Mouse (Mus musculus) ES-Bruce4 (cell line): ENCODE measurements around the gene Arid4a. TPM values are rescaled to one million over a fixed set of nuclear protein-coding genes. Genes with fewer than 3 reads are reported as not detected.

ENCODE experiments used
- H3K27ac ChIP-seq: 2 replicates; pipeline ENCODE4 v1.5.1; 2012; ENCODE audit warnings: low read length, inconsistent platforms; ENCODE audit not compliant: insufficient read depth
- H3K27me3 ChIP-seq: 2 replicates; pipeline ENCODE4 v1.6.1; 2012; ENCODE audit warnings: mild to moderate bottlenecking, low read length, inconsistent platforms; ENCODE audit not compliant: control insufficient read depth, poor library complexity, insufficient read depth, severe bottlenecking
- H3K36me3 ChIP-seq: 2 replicates; pipeline ENCODE4 v1.6.1; 2012; ENCODE audit warnings: inconsistent platforms, mild to moderate bottlenecking, low read length, moderate library complexity; ENCODE audit not compliant: control insufficient read depth, poor library complexity, insufficient read depth, severe bottlenecking
- H3K4me1 ChIP-seq: one replicate; pipeline ENCODE4 v1.8.1; 2011; ENCODE audit warnings: low read length; ENCODE audit not compliant: control insufficient read depth, insufficient read depth
- H3K4me3 ChIP-seq: 2 replicates; pipeline ENCODE4 v1.5.1; 2011; ENCODE audit warnings: low read depth, mild to moderate bottlenecking, low read length
- H3K9ac ChIP-seq: 2 replicates; pipeline ENCODE4 v1.6.1; 2012; ENCODE audit warnings: low read depth, mild to moderate bottlenecking, inconsistent platforms; ENCODE audit not compliant: poor library complexity, severe bottlenecking
- H3K9me3 ChIP-seq: replicated peaks from 2 replicates; pipeline ENCODE4 v1.6.1; 2012; ENCODE audit warnings: mild to moderate bottlenecking, low read length, inconsistent platforms; ENCODE audit not compliant: control insufficient read depth, poor library complexity, insufficient read depth, severe bottlenecking
- CTCF ChIP-seq: IDR thresholded peaks from one replicate; pipeline ENCODE4 v1.8.1; 2011; ENCODE audit warnings: low read depth, low read length
- EP300 ChIP-seq: IDR thresholded peaks from 2 replicates; pipeline ENCODE4 v1.6.1; 2011; ENCODE audit warnings: low read depth, low read length; ENCODE audit not compliant: insufficient read depth
- POLR2A ChIP-seq: IDR thresholded peaks from one replicate; pipeline ENCODE4 v1.8.1; 2011; ENCODE audit warnings: low read length; ENCODE audit not compliant: insufficient read depth
- polyA plus RNA-seq: library from polyadenylated mRNA; stranded (reverse); fragments of >200 nt; gene quantifications from 2 replicates; pipeline ENCODE4 v1.2.4, GENCODE M21; 2011; ENCODE audit warnings: low read depth; ENCODE audit not compliant: missing spikeins, insufficient read depth, insufficient read length

Gene Arid4a
- polyA plus RNA-seq, 1 experiment: 21.9 TPM

DNA sequence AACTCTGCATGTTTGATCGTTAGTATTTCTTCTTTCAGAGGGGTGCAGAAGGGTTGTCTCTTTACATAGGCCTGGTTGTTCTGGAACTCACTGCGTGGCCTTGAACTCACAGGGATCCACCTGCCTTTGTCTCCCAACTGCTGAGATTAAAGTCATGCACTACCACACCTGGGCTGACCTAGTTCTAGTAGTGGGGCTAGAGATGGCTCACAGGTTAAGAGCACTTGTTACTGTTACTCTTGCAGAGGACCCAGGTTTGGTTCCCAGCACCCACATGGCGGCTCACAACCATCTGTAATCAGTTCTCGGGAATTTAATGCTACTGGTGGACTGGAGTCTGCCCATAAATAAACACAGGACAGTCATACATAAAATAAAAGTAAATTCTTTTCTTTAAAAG, 30.7 kb downstream of the Arid4a start:
- no peaks in the 10 kb centered on the region for H3K27me3 ChIP-seq
- H3K4me3 ChIP-seq: no peak overlapping the region
- H3K27ac ChIP-seq: no peak overlapping the region
- no peaks in the 10 kb centered on the region for H3K9me3 ChIP-seq
- H3K4me1 ChIP-seq: peaks cover 2% of the 10 kb centered on the region
- no peak overlapping the region for H3K9ac ChIP-seq
- TF ChIP-seq POLR2A: no peak
- TF ChIP-seq EP300: no peak
- TF ChIP-seq CTCF: no peak
- peaks cover 16% of the 10 kb centered on the region for H3K36me3 ChIP-seq

DNA sequence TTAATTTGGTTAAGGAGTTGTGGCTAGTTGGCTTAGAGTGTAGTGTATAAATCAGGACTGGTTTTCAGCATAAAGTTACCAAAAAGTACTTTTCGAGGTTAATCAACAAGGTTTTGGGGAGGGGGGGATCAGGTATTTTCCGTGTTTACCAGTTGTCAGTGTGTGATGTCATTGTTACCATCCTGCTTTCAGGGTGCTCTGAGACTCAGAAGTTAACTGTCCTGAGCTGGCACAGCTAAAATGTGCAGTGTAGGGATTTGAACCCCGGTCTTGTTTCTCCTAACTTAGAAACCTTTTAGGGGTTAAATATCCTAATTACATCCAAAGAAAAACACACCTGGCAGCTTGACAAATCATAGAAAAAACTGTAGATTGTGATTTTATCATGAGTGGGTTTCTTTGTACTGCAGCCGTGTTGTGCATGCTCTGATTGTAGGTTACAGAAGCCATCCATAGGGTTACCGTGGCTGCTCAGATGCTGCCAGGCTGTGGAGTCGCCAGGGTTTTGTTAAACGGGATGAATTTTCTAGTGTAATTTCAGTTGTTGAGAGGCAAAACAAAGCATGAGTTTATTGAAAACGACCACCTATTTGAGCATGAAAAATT, 31.8 kb downstream of the Arid4a start:
- H3K27ac ChIP-seq: no peak overlapping the region
- H3K9me3 ChIP-seq: no peaks in the 10 kb centered on the region
- no peak overlapping the region for H3K9ac ChIP-seq
- peaks cover 2% of the 10 kb centered on the region for H3K4me1 ChIP-seq
- no peak for TF ChIP-seq CTCF
- no peak for TF ChIP-seq EP300
- TF ChIP-seq POLR2A: no peak
- H3K36me3 ChIP-seq: peaks cover 15% of the 10 kb centered on the region
- H3K27me3 ChIP-seq: no peaks in the 10 kb centered on the region
- no peak overlapping the region for H3K4me3 ChIP-seq

DNA sequence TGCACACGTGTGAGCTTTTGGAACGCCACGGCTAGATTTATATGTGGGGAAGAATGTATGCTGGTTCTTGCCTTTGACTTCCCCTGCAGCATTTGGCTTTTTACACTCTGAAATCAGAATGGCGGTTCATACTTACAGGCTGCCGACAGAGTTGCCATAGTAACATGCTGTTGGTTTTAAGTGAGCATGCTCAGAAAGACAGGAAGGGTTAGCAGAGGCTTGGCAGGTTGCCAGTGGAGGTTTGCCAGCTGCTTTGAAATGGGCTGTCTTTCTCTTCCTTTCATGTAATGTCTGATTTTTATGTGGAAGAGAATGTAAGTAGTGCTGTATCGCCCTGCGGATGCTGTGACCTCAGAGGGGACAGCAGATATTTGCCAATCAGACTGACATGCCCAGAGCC, 32.3 kb downstream of the Arid4a start:
- peaks cover 2% of the 10 kb centered on the region for H3K4me1 ChIP-seq
- peaks cover 14% of the 10 kb centered on the region for H3K36me3 ChIP-seq
- H3K9me3 ChIP-seq: no peaks in the 10 kb centered on the region
- no peaks in the 10 kb centered on the region for H3K27me3 ChIP-seq
- no peak overlapping the region for H3K27ac ChIP-seq
- H3K9ac ChIP-seq: no peak overlapping the region
- no peak for TF ChIP-seq CTCF
- TF ChIP-seq EP300: no peak
- no peak for TF ChIP-seq POLR2A
- H3K4me3 ChIP-seq: no peak overlapping the region

DNA sequence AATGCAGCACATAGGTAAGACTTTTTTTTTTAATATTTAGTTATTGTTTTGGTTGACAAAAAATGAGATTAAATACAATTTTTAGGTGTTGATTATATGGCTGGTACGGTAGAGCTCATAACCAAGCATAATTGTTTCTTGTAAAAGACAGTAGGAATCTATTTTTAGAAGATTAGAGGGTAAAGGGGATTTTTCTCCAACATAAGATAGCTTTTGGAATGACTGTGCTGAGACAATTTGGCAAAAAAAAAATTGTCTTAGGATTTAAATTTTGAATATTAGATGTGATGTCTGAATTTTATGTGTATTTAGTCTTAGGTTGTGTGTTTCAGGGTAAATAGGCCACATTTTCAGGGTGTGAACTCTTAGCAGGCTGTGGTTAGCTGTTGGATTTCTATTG, 32.8 kb downstream of the Arid4a start:
- H3K36me3 ChIP-seq: peaks cover 14% of the 10 kb centered on the region
- H3K9ac ChIP-seq: no peak overlapping the region
- H3K4me1 ChIP-seq: peaks cover 3% of the 10 kb centered on the region
- H3K9me3 ChIP-seq: no peaks in the 10 kb centered on the region
- TF ChIP-seq POLR2A (no peak), CTCF (no peak), EP300 (no peak)
- no peak overlapping the region for H3K4me3 ChIP-seq
- no peaks in the 10 kb centered on the region for H3K27me3 ChIP-seq
- no peak overlapping the region for H3K27ac ChIP-seq

DNA sequence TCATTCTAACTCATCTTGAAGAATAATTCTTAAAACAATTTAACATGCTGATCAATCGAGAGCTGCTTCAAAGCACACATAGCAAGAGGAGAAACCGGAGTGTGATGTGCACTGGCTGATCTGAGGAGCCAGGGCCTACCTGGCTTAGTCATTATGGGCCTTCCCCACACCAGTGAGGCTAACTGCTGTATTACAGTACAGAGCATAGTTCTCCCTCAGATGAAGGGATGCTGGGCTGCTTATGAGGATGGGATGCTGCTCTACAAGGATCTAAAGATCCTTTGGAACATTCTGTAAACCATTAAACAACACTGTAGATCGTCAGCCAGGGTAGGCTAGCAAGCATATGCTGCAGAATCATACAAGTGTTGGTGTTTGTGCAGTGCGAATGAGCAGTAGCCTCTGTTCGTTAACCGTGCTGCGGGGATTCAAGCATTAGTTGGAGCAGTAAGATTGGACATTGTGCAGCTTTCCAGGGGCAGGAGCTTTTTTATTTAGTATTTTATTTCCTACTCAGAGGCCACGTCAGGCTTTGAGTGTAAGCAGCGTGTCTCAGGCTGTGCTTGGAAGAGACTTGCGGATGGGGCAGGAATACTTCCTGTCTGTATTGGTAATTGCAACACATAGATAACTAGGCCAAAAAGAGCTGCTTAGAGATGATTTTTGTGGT, 33.9 kb downstream of the Arid4a start:
- Histone ChIP-seq H3K9ac (no peak overlapping the region), H3K27ac (no peak overlapping the region), H3K9me3 (no peaks in the 10 kb centered on the region), H3K4me3 (no peak overlapping the region), H3K4me1 (peaks cover 5% of the 10 kb centered on the region), H3K27me3 (no peaks in the 10 kb centered on the region), H3K36me3 (peaks cover 14% of the 10 kb centered on the region)
- TF ChIP-seq POLR2A: no peak
- no peak for TF ChIP-seq CTCF
- no peak for TF ChIP-seq EP300

DNA sequence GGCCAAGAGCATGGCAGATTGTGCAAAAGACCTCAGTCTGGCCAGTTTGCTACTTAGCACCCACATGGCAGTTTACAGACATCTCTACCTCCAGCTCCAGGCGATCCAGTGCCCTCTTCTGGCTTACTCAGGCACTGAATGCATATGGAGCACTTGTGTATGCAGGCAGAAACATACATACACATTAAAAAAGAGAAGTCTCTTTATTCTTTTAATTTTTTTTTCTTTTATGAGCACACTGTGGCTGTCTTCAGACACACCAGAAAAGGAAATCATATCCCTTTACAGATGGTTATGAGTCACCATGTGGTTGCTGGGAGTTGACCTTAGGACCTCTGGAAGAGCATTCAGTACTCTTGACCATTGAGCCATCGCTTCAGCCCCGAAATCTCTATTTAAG, 35.3 kb downstream of the Arid4a start:
- H3K27me3 ChIP-seq: no peaks in the 10 kb centered on the region
- peaks cover 5% of the 10 kb centered on the region for H3K4me1 ChIP-seq
- H3K4me3 ChIP-seq: no peak overlapping the region
- peaks cover 11% of the 10 kb centered on the region for H3K36me3 ChIP-seq
- no peak overlapping the region for H3K9ac ChIP-seq
- no peaks in the 10 kb centered on the region for H3K9me3 ChIP-seq
- H3K27ac ChIP-seq: no peak overlapping the region
- peak; percentile 53 for TF ChIP-seq CTCF
- no peak for TF ChIP-seq POLR2A
